Mouse (Mus musculus): Measurements from ENCODE around the gene Alpk1. TPM values are rescaled to one million over a fixed set of nuclear protein-coding genes. Genes with fewer than 3 reads are reported as not detected.

Gene Alpk1
- polyA plus RNA-seq, 1 experiment from 2014 or later: 0.58 TPM

DNA sequence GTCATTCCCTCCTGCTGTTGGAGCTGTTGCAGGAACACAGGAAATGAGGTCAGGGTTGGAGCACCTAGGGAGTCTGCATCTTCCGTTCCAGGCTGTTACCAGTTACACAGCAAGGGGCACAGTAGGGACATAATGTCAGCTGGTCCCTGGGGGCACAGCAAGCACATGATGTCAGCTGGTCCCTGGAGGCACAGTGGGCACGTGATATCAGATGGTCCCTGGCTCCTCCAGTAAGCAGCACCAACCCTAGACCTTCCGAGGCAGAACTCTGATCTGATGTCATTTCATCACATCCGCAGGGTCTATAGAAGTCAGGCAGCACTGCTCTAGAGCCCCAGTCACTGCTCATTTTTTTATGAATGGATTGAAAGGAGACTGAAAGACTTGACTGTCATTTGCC is 89.1 kb downstream of the Alpk1 start:
- Histone ChIP-seq H3K4me3 (replicated peaks) (no peak overlapping the region), H3K4me1 (replicated peaks) (no peaks in the 10 kb centered on the region), H3K9me3 (replicated peaks) (no peaks in the 10 kb centered on the region), H3K27me3 (peaks cover 24% of the 10 kb centered on the region), H3K36me3 (no peaks in the 10 kb centered on the region), H3K4me2 (no peak overlapping the region), H3K27ac (no peak overlapping the region), H3K9ac (no peak overlapping the region)
- DNase-seq (no peak), ATAC-seq (ENCODE audit: low read depth) (no peak)
- WGBS (ENCODE audit: insufficient replicate concordance): 60% methylated on average over 4 of the region's 4 CpGs

DNA sequence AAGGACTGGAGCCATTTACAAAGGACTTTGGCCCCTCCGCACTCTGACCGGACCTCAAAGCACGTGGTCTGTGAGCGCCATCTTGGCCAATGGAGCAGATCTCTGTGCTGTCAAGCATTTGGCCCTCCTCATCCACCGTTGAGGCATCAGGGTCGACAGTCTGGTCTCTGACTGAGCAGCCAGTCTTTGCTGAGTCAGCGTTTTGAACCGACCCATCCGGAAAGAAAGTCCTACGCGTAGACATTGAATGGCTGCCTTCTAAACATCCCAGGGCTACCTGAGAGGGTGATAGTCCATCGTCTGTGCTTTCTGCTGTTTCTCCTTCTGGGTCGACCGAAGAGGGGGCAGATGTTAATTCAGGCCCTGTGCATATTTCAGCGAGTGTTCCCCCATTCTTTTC is 100.6 kb downstream of the Alpk1 start:
- Histone ChIP-seq H3K4me2 (no peak overlapping the region), H3K4me3 (replicated peaks) (no peak overlapping the region), H3K36me3 (no peaks in the 10 kb centered on the region), H3K9me3 (replicated peaks) (no peaks in the 10 kb centered on the region), H3K9ac (no peak overlapping the region), H3K27ac (no peak overlapping the region), H3K4me1 (replicated peaks) (no peaks in the 10 kb centered on the region), H3K27me3 (no peaks in the 10 kb centered on the region)
- no peak for DNase-seq
- no peak for ATAC-seq (ENCODE audit: low read depth)
- 75% methylated on average over 15 of the region's 15 CpGs for WGBS (ENCODE audit: insufficient replicate concordance)

GRCm38 (mm10) chr3:127661646-127662531 is 118.4 kb downstream of the Alpk1 start:
- Histone ChIP-seq H3K27me3 (no peaks in the 10 kb centered on the region), H3K36me3 (no peaks in the 10 kb centered on the region), H3K4me1 (replicated peaks) (no peaks in the 10 kb centered on the region), H3K9ac (no peak overlapping the region), H3K27ac (no peak overlapping the region), H3K4me3 (replicated peaks) (no peak overlapping the region), H3K4me2 (no peak overlapping the region), H3K9me3 (replicated peaks) (no peaks in the 10 kb centered on the region)
- 66% methylated on average over 22 of the region's 22 CpGs for WGBS (ENCODE audit: insufficient replicate concordance)
- ATAC-seq (ENCODE audit: low read depth) (no peak), DNase-seq (no peak)

DNA sequence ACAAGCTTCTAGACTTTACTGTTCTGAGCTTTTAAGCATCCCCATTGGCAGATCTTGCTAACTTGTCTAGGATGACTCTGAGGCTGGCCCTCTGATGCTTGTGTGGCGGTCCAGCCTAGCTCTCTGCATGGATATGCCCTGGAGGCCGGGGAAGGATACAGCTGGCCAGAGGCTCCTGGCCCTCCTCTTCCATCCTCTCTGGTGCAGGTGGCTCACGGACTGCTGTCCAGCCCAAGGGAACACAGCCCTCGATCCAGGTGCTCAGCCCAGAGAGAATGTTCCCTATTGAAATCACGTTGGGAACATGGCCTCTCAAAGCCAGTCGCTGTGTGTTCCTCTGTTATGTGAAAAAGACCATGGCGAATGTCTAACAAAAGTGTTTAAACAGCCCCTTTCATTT is 119.6 kb downstream of the Alpk1 start:
- no peak overlapping the region for H3K4me2 ChIP-seq
- ATAC-seq (ENCODE audit: low read depth) (no peak), DNase-seq (no peak)
- no peaks in the 10 kb centered on the region for H3K9me3 ChIP-seq (replicated peaks)
- H3K27ac ChIP-seq: no peak overlapping the region
- H3K4me3 ChIP-seq (replicated peaks): no peak overlapping the region
- H3K9ac ChIP-seq: no peak overlapping the region
- 70% methylated on average over 7 of the region's 7 CpGs for WGBS (ENCODE audit: insufficient replicate concordance)
- no peaks in the 10 kb centered on the region for H3K4me1 ChIP-seq (replicated peaks)
- H3K36me3 ChIP-seq: no peaks in the 10 kb centered on the region
- H3K27me3 ChIP-seq: no peaks in the 10 kb centered on the region

GRCm38 (mm10) chr3:127651742-127652653 is 128.3 kb downstream of the Alpk1 start:
- Histone ChIP-seq H3K9me3 (replicated peaks) (no peaks in the 10 kb centered on the region), H3K36me3 (no peaks in the 10 kb centered on the region), H3K27me3 (peaks cover 2% of the 10 kb centered on the region), H3K4me3 (replicated peaks) (no peak overlapping the region), H3K27ac (no peak overlapping the region), H3K4me1 (replicated peaks) (no peaks in the 10 kb centered on the region), H3K9ac (no peak overlapping the region), H3K4me2 (no peak overlapping the region)
- 44% methylated on average over 7 of the region's 7 CpGs for WGBS (ENCODE audit: insufficient replicate concordance)
- DNase-seq: no peak
- no peak for ATAC-seq (ENCODE audit: low read depth)

- Histone ChIP-seq H3K9ac (no peak overlapping the region), H3K27me3 (peaks cover 53% of the 10 kb centered on the region), H3K4me3 (replicated peaks) (no peak overlapping the region), H3K4me1 (replicated peaks) (no peaks in the 10 kb centered on the region), H3K4me2 (no peak overlapping the region), H3K36me3 (no peaks in the 10 kb centered on the region), H3K9me3 (replicated peaks) (no peaks in the 10 kb centered on the region), H3K27ac (no peak overlapping the region)
- DNase-seq (no peak), ATAC-seq (ENCODE audit: low read depth) (no peak)
- 50% methylated on average over 18 of the region's 18 CpGs for WGBS (ENCODE audit: insufficient replicate concordance)
Observed at GRCm38 (mm10) chr3:127646156-127646825, 134.0 kb downstream of the Alpk1 start.

GRCm38 (mm10) chr3:127642211-127642610 is 138.1 kb downstream of the Alpk1 start:
- ATAC-seq (ENCODE audit: low read depth) (no peak), DNase-seq (no peak)
- H3K4me3 ChIP-seq (replicated peaks): no peak overlapping the region
- peaks cover 93% of the 10 kb centered on the region for H3K27me3 ChIP-seq
- H3K9ac ChIP-seq: no peak overlapping the region
- H3K36me3 ChIP-seq: no peaks in the 10 kb centered on the region
- H3K4me1 ChIP-seq (replicated peaks): no peaks in the 10 kb centered on the region
- 16% methylated on average over 5 of the region's 5 CpGs for WGBS (ENCODE audit: insufficient replicate concordance)
- no peak overlapping the region for H3K27ac ChIP-seq
- no peak overlapping the region for H3K4me2 ChIP-seq
- H3K9me3 ChIP-seq (replicated peaks): no peaks in the 10 kb centered on the region

- H3K4me2 ChIP-seq: no peak overlapping the region
- H3K9me3 ChIP-seq (replicated peaks): no peaks in the 10 kb centered on the region
- peaks cover 92% of the 10 kb centered on the region for H3K27me3 ChIP-seq
- H3K27ac ChIP-seq: no peak overlapping the region
- no peak overlapping the region for H3K4me3 ChIP-seq (replicated peaks)
- DNase-seq (no peak), ATAC-seq (ENCODE audit: low read depth) (no peak)
- H3K9ac ChIP-seq: no peak overlapping the region
- no peaks in the 10 kb centered on the region for H3K4me1 ChIP-seq (replicated peaks)
- no peaks in the 10 kb centered on the region for H3K36me3 ChIP-seq
- 7% methylated on average over 37 of the region's 37 CpGs for whole genome bisulfite sequencing (ENCODE audit: insufficient replicate concordance)
Observed at GRCm38 (mm10) chr3:127640762-127641700, 139.3 kb downstream of the Alpk1 start.

DNA sequence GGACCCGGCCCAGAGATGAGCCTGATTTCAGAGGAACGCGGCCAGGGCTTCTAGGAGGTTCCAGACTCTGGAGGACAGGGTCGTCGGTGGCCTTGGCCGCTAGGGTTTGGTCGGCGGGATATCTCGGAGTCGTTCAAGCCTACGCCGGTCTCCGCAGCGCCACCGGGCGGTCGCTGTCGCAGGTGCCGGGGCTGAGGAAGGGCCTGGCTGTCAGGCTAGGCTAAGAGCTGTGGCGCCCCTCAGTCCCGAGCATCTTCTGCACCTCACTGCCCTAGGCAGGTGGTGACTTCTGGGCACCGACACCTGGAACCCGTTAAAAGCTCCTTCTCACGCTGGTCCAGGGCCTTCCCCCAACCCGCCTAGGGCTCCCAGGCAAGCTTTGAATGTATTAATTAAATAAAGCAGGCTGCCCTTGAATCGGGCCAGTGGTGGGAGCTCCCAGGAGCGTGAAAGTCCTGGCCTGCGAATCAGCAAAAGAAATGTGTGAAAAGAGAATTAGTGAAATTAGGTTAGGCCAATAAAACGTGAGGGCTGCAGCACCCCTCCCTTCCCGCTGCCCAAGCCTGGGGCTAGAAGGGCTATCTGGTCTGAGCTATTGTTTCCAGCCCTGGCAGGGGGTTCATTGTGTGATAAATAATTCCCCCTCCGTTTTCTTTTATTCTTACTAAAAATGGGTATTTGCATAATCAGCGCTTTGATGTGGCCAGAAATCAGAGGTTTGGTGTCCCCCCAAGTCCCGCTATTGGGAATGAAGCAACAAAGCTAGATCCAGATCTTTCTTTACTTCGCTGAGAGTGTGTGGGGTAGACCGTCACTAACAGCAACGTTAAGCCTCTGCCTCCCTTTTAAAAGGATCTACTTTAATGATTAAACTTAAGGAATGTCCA is 140.2 kb downstream of the Alpk1 start:
- H3K9me3 ChIP-seq (replicated peaks): no peaks in the 10 kb centered on the region
- no peak overlapping the region for H3K4me3 ChIP-seq (replicated peaks)
- H3K27ac ChIP-seq: no peak overlapping the region
- H3K9ac ChIP-seq: no peak overlapping the region
- peaks cover 91% of the 10 kb centered on the region for H3K27me3 ChIP-seq
- no peak for ATAC-seq (ENCODE audit: low read depth)
- no peak overlapping the region for H3K4me2 ChIP-seq
- no peaks in the 10 kb centered on the region for H3K4me1 ChIP-seq (replicated peaks)
- H3K36me3 ChIP-seq: no peaks in the 10 kb centered on the region
- DNase-seq: no peak
- 4% methylated on average over 36 of the region's 36 CpGs for WGBS (ENCODE audit: insufficient replicate concordance)

DNA sequence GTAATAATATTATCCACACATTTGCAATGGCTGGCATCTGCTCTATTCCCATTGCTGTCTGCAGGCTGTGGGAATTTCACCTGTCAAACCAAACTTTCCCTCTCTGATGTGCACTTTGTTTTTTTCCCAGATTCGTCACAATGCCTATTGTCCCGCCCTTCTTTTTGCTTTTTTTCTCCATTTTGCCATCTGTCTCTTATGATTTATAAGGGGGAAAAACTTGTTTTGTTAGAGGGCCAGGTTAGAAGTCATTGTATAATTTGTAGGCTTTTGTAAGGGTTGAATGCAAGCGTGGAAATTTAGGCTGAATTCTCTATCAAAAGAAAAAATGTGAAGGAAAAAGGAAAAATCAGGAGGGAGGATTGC is 145.4 kb downstream of the Alpk1 start:
- no peak for DNase-seq
- Histone ChIP-seq H3K27ac (no peak overlapping the region), H3K4me2 (no peak overlapping the region), H3K9ac (no peak overlapping the region), H3K27me3 (peaks cover 96% of the 10 kb centered on the region), H3K36me3 (no peaks in the 10 kb centered on the region), H3K4me3 (replicated peaks) (no peak overlapping the region), H3K9me3 (replicated peaks) (no peaks in the 10 kb centered on the region), H3K4me1 (replicated peaks) (peaks cover 23% of the 10 kb centered on the region)
- no peak for ATAC-seq (ENCODE audit: low read depth)
- 7% methylated on average over 3 of the region's 3 CpGs for WGBS (ENCODE audit: insufficient replicate concordance)
